Mouse (Mus musculus): ENCODE results near the gene Tmem196.
"Not testable (repeated sequence)": the region's sequence is repeated elsewhere in the genome, so short reads cannot be mapped to it uniquely, and the experiment has no call there.

DNA sequence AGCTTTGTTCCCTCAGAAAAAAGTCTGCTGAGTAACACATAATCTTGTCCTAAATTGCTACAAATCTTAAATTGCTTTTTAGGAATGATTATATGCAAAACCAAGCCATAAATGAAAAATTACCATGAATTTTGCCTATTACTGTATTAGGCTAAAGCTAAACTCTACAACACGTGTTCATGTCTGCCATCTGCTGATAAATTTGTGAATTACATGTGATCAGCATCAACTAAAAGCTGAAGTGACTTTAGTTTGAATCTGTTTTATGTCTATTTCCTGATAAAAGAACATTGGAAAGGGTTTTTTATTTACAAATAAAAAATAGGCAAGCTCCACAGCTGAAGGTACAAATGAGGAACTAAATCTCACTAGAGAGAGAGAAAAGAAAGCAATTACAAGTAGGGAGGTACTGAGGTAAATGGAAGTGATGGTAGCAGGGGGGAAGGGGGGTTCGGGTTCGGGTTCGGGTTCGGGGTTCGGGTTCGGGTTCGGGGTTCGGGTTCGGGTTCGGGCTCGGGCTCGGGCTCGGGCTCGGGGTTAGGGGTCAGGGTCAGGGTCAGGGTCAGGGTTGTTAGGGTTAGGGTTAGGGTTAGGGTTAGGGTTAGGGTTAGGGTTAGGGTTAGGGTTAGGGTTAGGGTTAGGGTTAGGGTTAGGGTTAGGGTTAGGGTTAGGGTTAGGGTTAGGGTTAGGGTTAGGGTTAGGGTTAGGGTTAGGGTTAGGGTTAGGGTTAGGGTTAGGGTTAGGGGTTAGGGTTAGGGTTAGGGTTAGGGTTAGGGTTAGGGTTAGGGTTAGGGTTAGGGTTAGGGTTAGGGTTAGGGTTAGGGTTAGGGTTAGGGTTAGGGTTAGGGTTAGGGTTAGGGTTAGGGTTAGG is 82.7 kb downstream of the Tmem196 start:
- TF ChIP-seq CTCF (IDR thresholded peaks at IDR 0.05; ENCODE audit: low read depth, low read length); POLR2A (IDR thresholded peaks at IDR 0.05; ENCODE audit: borderline replicate concordance, low read depth, low read length): not testable (repeated sequence)
